Mouse (Mus musculus) lung, embryonic 16.5 days (tissue): ENCODE data around the gene Thsd4. TPM values are rescaled to one million over a fixed set of nuclear protein-coding genes. Genes with fewer than 3 reads are reported as not detected.

Experiments used
- ATAC-seq: fragments of 200-750 bp; cut with Nextera tagmentation; 2 replicates; pipeline ENCODE4 v1.8.0; 2017; ENCODE audit warnings: low read depth, mild to moderate bottlenecking, moderate library complexity
- H3K27ac ChIP-seq: fragments of 300-500 bp; sonication (generic); 2 replicates; pipeline ENCODE4 v1.5.1; 2014; ENCODE audit warnings: mild to moderate bottlenecking, control low read depth, low read length
- H3K27me3 ChIP-seq: fragments of 300-500 bp; sonication (generic); 2 replicates; pipeline ENCODE4 v1.6.1; 2014; ENCODE audit warnings: low read depth, low read length, mixed read lengths; ENCODE audit not compliant: control insufficient read depth, insufficient read depth
- H3K36me3 ChIP-seq: fragments of 300-500 bp; sonication (generic); 2 replicates; pipeline ENCODE4 v1.6.1; 2014; ENCODE audit warnings: low read length; ENCODE audit not compliant: control insufficient read depth, insufficient read depth
- H3K4me1 ChIP-seq: fragments of 300-500 bp; sonication (generic); replicated peaks from 2 replicates; pipeline ENCODE4 v1.6.1; 2014; ENCODE audit warnings: low read length, mixed read lengths; ENCODE audit not compliant: control insufficient read depth, insufficient read depth
- H3K4me2 ChIP-seq: fragments of 300-500 bp; sonication (generic); 2 replicates; pipeline ENCODE4 v1.6.1; 2014; ENCODE audit warnings: low read depth, low read length, control low read depth
- H3K4me3 ChIP-seq: fragments of 300-500 bp; sonication (generic); 2 replicates; pipeline ENCODE4 v1.5.1; 2014; ENCODE audit warnings: mild to moderate bottlenecking, low read length, control low read depth
- H3K9ac ChIP-seq: fragments of 300-500 bp; sonication (generic); 2 replicates; pipeline ENCODE4 v1.6.1; 2014; ENCODE audit warnings: low read length, control low read depth
- H3K9me3 ChIP-seq: fragments of 300-500 bp; sonication (generic); 2 replicates; pipeline ENCODE4 v1.6.1; 2016; ENCODE audit warnings: low read length; ENCODE audit not compliant: control insufficient read depth
- WGBS: fragments of 180-500 bp; shearing (Covaris S2); extraction: QIAGEN DNeasy Blood & Tissue Kit; methylation state at CpG from one replicate; pipeline ENCODE4 v1.1.7; 2014; 5-methylcytosine and 5-hydroxymethylcytosine counted together
- polyA plus RNA-seq: library from polyadenylated mRNA; unstranded; fragments of >200 nt; fragmentation: Nextera tagmentation; extraction: Ambion mirVana; gene quantifications from 2 replicates; pipeline ENCODE4 v1.2.1, GENCODE M21; 2015

Gene Thsd4
- polyA plus RNA-seq, 1 experiment from 2014 or later, result 6.4 TPM

DNA sequence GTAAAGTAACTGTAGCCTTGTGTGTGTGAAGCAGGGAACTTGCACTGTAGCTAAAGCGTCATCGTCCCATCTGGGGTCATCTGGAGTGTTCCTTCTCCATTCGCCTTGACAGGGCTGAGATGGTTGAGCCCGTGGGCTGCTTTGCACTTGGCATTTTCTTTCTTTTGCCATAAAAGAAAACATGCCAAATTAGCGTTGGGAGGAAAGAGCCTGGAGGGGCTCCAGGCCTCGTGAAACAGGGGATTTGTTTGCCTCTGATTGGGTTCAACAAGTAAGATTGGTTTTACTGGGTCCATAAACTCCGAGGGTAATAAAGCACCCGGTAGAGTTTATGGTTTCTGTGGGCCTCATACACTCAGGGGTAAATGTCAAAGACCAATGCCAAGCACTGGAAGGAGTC is 519.5 kb downstream of the Thsd4 start:
- H3K36me3 ChIP-seq, result no peaks in the 10 kb centered on the region
- H3K27ac ChIP-seq, result no peak overlapping the region
- ATAC-seq, result no peak
- H3K9me3 ChIP-seq, result no peaks in the 10 kb centered on the region
- no peaks in the 10 kb centered on the region for H3K4me1 ChIP-seq
- no peak overlapping the region for H3K9ac ChIP-seq
- WGBS, result 88% methylated on average over 8 of the region's 8 CpGs
- H3K4me2 ChIP-seq, result no peak overlapping the region
- H3K27me3 ChIP-seq, result no peaks in the 10 kb centered on the region
- H3K4me3 ChIP-seq, result no peak overlapping the region

DNA sequence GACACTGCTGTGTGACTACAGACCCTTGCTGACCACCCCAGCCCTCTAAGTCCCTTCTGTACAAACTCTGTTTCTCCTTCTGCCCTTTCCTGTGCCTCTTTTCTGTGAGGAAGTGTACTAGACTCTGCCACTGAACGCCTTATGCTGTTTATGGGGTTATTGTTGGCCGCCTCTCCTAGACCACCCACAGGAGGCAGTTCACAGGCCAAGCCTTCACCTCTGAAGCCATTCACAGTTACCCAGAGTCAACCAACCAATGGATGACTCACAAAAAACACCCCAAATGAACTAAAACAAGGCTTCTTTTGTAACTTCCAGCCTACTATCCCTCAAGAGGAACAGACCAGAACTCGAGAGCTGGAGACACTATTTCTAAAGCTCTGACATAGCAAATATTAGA is 520.4 kb downstream of the Thsd4 start:
- 80% methylated on average over 3 of the region's 3 CpGs for WGBS
- Histone ChIP-seq H3K9ac (no peak overlapping the region), H3K27ac (no peak overlapping the region), H3K27me3 (no peaks in the 10 kb centered on the region), H3K9me3 (no peaks in the 10 kb centered on the region), H3K4me3 (no peak overlapping the region), H3K4me2 (no peak overlapping the region), H3K36me3 (no peaks in the 10 kb centered on the region), H3K4me1 (no peaks in the 10 kb centered on the region)
- ATAC-seq, result no peak

DNA sequence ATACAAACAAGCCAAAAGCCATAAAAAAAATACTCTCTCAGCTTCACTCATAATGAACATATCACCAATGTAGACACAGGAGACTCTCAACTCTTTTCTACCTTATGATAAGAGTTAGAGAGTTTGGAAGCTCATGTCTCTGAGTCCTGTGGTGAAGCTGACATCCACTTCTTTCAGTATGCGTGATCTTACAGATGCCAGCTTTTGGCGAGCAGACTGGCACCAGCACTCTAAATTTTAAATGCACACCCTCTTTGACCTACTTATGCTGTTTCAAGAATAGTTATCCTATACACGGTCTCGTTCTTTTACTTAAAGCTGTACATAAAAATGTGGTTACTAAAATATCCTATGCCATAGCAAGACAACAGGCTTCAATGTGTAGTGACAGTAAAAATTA is 524.1 kb downstream of the Thsd4 start:
- Histone ChIP-seq H3K27me3 (no peaks in the 10 kb centered on the region), H3K4me1 (no peaks in the 10 kb centered on the region), H3K9me3 (no peaks in the 10 kb centered on the region), H3K36me3 (no peaks in the 10 kb centered on the region), H3K4me3 (no peak overlapping the region), H3K4me2 (no peak overlapping the region), H3K9ac (no peak overlapping the region), H3K27ac (no peak overlapping the region)
- WGBS, result 81% methylated on average over 4 of the region's 4 CpGs
- ATAC-seq, result no peak

DNA sequence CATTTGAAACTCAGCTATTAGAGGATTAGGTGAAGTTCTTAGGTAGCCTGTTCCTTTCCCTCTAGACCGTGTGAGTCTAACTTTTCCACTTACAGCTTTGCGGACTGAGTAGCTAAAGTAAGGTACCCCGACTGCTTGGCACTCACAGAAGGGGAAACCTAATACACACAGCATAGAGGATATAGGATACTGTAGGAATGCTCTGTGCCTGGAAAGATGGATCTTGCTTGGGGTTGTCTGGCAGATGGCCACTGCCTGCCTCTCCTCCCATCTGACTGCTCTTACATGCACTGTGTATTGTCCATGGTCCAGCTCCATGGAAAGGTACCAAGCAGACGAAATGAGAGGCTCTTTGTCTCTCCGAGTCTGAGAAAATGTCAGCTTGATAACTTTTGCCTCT is 530.4 kb downstream of the Thsd4 start:
- Histone ChIP-seq H3K27me3 (no peaks in the 10 kb centered on the region), H3K9ac (no peak overlapping the region), H3K27ac (no peak overlapping the region), H3K4me2 (no peak overlapping the region), H3K9me3 (no peaks in the 10 kb centered on the region), H3K4me1 (no peaks in the 10 kb centered on the region), H3K4me3 (no peak overlapping the region), H3K36me3 (no peaks in the 10 kb centered on the region)
- ATAC-seq, result no peak
- 70% methylated on average over 5 of the region's 5 CpGs for WGBS

DNA sequence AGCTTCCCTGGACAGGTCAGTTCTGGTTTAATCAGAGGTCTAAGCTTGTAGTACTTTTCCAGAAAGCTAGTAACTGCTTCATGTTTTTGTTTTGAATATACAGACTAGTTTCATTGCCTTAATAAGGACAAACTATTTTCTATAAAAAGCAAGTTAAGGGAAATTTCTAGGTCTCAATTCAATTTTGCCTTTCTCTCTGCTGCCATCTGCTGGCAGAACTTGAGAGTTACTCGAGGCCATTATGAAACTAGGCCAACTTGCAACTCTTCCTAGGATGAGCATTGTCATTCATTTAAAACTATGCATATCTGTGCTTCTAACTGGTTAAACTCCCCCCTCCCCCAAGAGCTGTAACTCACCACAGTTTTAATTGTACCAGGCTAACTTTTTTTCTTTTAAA is 532.0 kb downstream of the Thsd4 start:
- no peak for ATAC-seq
- no peak overlapping the region for H3K4me2 ChIP-seq
- H3K4me3 ChIP-seq, result no peak overlapping the region
- 0% methylated on average over 1 of the region's 1 CpGs for WGBS
- H3K27me3 ChIP-seq, result no peaks in the 10 kb centered on the region
- H3K9me3 ChIP-seq, result no peaks in the 10 kb centered on the region
- no peak overlapping the region for H3K9ac ChIP-seq
- H3K27ac ChIP-seq, result no peak overlapping the region
- H3K36me3 ChIP-seq, result no peaks in the 10 kb centered on the region
- H3K4me1 ChIP-seq, result no peaks in the 10 kb centered on the region

DNA sequence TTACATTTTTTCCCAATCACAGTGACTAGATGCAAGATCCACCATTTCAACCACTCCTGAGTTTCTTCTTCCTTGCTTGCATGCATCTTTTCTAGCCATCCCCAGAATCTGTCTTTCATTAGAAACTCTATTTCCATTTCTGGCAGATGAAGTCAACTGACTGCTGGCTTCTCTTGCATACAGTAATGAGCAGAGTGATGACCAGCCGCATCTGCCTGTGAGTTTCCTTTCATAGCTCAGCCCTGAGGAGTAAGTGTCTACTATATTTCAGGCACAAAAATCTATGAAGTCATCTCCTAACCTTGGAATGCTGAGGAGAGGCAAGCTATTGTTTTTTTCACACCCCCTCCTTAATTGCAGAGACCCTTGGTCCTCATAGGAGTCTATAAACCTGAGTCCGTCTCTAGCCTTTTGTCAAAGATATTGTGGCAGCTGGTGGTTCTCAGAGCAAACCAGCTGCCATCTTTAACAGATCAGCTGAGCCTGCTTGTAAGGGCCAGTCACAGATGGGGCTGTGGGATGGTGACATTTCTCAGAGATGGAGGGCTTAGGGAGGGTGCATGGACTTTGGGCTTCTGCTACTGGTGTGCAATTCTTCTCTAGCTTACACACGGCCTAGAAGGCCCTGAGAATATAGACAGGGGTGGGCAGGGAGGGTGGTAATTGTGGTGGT is 535.8 kb downstream of the Thsd4 start:
- Histone ChIP-seq H3K4me3 (no peak overlapping the region), H3K27ac (no peak overlapping the region), H3K4me2 (no peak overlapping the region), H3K36me3 (no peaks in the 10 kb centered on the region), H3K9ac (no peak overlapping the region), H3K9me3 (no peaks in the 10 kb centered on the region), H3K27me3 (no peaks in the 10 kb centered on the region), H3K4me1 (no peaks in the 10 kb centered on the region)
- no peak for ATAC-seq
- WGBS, result 76% methylated on average over 3 of the region's 3 CpGs

DNA sequence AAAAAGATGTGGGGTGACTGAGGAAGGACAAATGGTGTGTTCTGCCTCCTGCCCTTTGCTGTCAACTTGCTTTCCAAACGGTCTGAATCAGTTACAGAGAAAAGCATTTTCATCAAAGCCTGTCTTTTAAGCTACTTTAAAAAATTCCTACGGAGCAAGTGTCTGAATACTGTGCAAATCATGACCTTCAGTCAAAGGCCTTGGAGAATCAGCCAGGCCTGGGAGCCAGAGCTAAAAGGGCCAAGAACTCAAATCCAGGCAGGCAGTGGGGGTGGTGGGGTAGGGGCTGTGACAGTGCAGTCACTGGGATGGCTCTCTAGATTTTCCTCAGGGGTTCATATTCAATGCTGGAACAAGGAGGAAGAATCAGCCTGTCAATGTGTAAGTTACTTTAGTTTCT is 540.7 kb downstream of the Thsd4 start:
- H3K27me3 ChIP-seq, result no peaks in the 10 kb centered on the region
- H3K36me3 ChIP-seq, result no peaks in the 10 kb centered on the region
- WGBS, result 60% methylated on average over 2 of the region's 2 CpGs
- no peak overlapping the region for H3K4me3 ChIP-seq
- H3K4me1 ChIP-seq, result no peaks in the 10 kb centered on the region
- H3K9ac ChIP-seq, result no peak overlapping the region
- H3K27ac ChIP-seq, result no peak overlapping the region
- H3K4me2 ChIP-seq, result no peak overlapping the region
- H3K9me3 ChIP-seq, result no peaks in the 10 kb centered on the region
- no peak for ATAC-seq

DNA sequence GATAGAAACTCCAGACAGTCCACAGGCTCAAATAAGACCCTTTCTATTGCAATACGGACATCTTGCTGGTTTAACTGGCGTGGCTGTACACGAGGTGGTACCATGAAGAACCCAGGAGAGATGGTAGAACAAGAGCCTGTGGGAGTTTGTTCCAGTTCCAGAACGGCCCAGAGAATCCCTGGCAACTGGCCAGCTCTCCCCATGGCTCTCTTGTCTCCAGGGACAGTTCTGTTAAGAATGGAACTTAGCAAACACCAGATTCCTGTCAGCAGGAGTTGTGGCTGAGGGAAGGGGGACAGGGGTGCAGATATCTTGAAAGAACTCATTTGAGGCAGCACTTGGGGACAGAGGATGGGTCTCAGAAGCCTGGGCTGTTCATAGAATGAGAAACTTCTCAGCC is 550.6 kb downstream of the Thsd4 start:
- H3K27me3 ChIP-seq, result no peaks in the 10 kb centered on the region
- WGBS, result 53% methylated on average over 4 of the region's 4 CpGs
- no peaks in the 10 kb centered on the region; the same call in 1 of the 2 replicates for H3K4me1 ChIP-seq
- H3K9ac ChIP-seq, result no peak overlapping the region
- no peak overlapping the region for H3K4me2 ChIP-seq
- no peak overlapping the region for H3K4me3 ChIP-seq
- no peaks in the 10 kb centered on the region for H3K9me3 ChIP-seq
- H3K27ac ChIP-seq, result no peak overlapping the region
- ATAC-seq, result no peak
- H3K36me3 ChIP-seq, result no peaks in the 10 kb centered on the region

DNA sequence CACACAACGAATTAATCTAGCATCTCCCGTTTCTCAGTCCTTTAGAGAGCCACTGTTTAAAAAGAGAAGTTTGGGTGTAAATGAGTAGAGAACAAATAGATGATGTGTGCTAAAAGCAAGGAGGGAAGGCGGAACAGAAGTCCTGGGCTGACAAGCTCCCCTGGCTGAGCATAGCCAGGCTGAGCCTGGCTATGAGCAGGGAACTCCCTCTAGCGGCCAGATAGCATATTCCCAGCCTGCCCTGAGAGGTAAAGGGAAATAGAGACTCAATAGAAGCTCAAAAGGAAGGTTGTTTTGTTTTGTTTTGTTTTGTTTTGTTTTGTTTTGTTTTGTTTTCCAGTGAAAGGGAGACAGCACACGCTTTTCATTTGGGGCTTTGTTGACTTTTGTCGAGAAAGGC is 552.5 kb downstream of the Thsd4 start:
- Histone ChIP-seq H3K4me2 (no peak overlapping the region), H3K4me3 (no peak overlapping the region), H3K9me3 (no peaks in the 10 kb centered on the region), H3K27ac (no peak overlapping the region), H3K9ac (no peak overlapping the region), H3K4me1 (peaks cover 15% of the 10 kb centered on the region), H3K27me3 (no peaks in the 10 kb centered on the region), H3K36me3 (no peaks in the 10 kb centered on the region)
- 20% methylated on average over 6 of the region's 6 CpGs for WGBS
- peak; percentile 78 for ATAC-seq

DNA sequence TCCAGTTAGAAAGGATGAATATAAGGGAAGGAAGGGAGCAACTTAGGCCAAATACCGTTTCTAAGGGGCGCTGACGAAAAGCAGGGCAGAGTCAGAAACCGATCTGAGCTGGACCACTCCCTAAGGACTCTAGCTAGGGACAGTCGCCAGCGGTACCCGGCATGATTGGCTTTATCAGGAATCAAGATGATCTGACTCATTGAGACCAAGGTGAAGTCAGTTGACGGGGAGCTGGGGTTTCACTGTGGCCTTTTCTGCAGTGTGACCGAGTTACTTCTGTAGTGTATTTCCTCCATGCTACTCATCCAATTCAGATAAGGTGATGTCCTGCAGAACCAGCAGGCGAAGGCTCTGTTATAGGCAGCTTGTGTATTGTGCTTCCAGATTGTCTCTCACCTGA is 556.8 kb downstream of the Thsd4 start:
- H3K4me2 ChIP-seq, result no peak overlapping the region
- ATAC-seq, result no peak
- 55% methylated on average over 10 of the region's 10 CpGs for WGBS

More for the DNA sequence above, 556.8 kb downstream of the Thsd4 start:
- Histone ChIP-seq H3K9ac (no peak overlapping the region), H3K4me3 (no peak overlapping the region), H3K27me3 (no peaks in the 10 kb centered on the region), H3K36me3 (no peaks in the 10 kb centered on the region), H3K9me3 (no peaks in the 10 kb centered on the region), H3K4me1 (peaks cover 15% of the 10 kb centered on the region), H3K27ac (no peak overlapping the region)
